Mouse (Mus musculus) frontal cortex, postnatal 25 days (tissue): Measurements from ENCODE around the gene Sac3d1.
"Not testable (repeated sequence)": the region's sequence is repeated elsewhere in the genome, so short reads cannot be mapped to it uniquely, and the experiment has no call there.

Experiments used
- DNase-seq, 2 experiments: peaks; one replicate each; pipeline ENCODE4 v3.0.0; 2022; ENCODE audit warnings: low spot score in 2 of 2

Sac3d1 gene

GRCm38 (mm10) chr19:6117986-6118676 lies at the start of gene Sac3d1:
Gene Sac3d1 (minus strand): TSS chr19:6118650.
- DNase-seq = peak; percentile 79 to 82

GRCm38 (mm10) chr19:6166750-6167149 lies 48.3 kb upstream of the Sac3d1 start:
- DNase-seq = no peak

- DNase-seq = no peak
These were observed 45.6 kb upstream of the Sac3d1 start for GRCm38 (mm10) chr19:6163872-6164547.

- DNase-seq = no peak
These were observed 38.8 kb upstream of the Sac3d1 start for GRCm38 (mm10) chr19:6157220-6157619.

- DNase-seq = no peak
These were observed 37.9 kb upstream of the Sac3d1 start for GRCm38 (mm10) chr19:6156372-6156771.

GRCm38 (mm10) chr19:6155174-6155573 lies 36.7 kb upstream of the Sac3d1 start:
- DNase-seq = no peak

GRCm38 (mm10) chr19:6144842-6145241 lies 26.4 kb upstream of the Sac3d1 start:
- no peak for DNase-seq

- peak; percentile 59 to 62 for DNase-seq
These were observed 22.9 kb upstream of the Sac3d1 start, which contains the start of gene Arl2 for GRCm38 (mm10) chr19:6141394-6141749. Gene Arl2 (minus strand): TSS chr19:6141548.

- DNase-seq = peak; percentile 88 to 90
These were observed 22.4 kb upstream of the Sac3d1 start, which contains the start of gene Batf2 for GRCm38 (mm10) chr19:6140678-6141393. Gene Batf2 (plus strand): TSS chr19:6140983.

GRCm38 (mm10) chr19:6140374-6140677 lies 21.9 kb upstream of the Sac3d1 start:
- no peak for DNase-seq

GRCm38 (mm10) chr19:6139701-6140100 lies 21.3 kb upstream of the Sac3d1 start:
- DNase-seq = no peak

GRCm38 (mm10) chr19:6136397-6136796 lies 17.9 kb upstream of the Sac3d1 start:
- DNase-seq = no peak

GRCm38 (mm10) chr19:6133197-6133596 lies 14.7 kb upstream of the Sac3d1 start:
- DNase-seq = not testable (repeated sequence)

GRCm38 (mm10) chr19:6132171-6132827 lies 13.8 kb upstream of the Sac3d1 start:
- no peak for DNase-seq

GRCm38 (mm10) chr19:6130414-6131128 lies 12.1 kb upstream of the Sac3d1 start:
- not testable (repeated sequence) for DNase-seq

- peak; percentile 88 to 91 for DNase-seq
These were observed 9.4 kb upstream of the Sac3d1 start, which contains the start of gene Snx15 for GRCm38 (mm10) chr19:6127760-6128341. Gene Snx15 (minus strand): TSS chr19:6128304.

- no peak for DNase-seq
These were observed 8.5 kb upstream of the Sac3d1 start for GRCm38 (mm10) chr19:6126789-6127580.

- no peak for DNase-seq
These were observed 7.8 kb upstream of the Sac3d1 start for GRCm38 (mm10) chr19:6126289-6126688.

GRCm38 (mm10) chr19:6124898-6125297 lies 6.4 kb upstream of the Sac3d1 start:
- DNase-seq = no peak

- DNase-seq = no peak
These were observed 4.9 kb upstream of the Sac3d1 start for GRCm38 (mm10) chr19:6123330-6123729.
